Mouse (Mus musculus) liver, embryonic 14.5 days (tissue): ENCODE measurements around the gene Teddm1a.

ENCODE experiments used
- CTCF ChIP-seq: IDR thresholded peaks from 2 replicates; pipeline ENCODE4 v1.5.1; 2016; ENCODE audit warnings: antibody characterized with exemption, low read depth, control low read depth
- EP300 ChIP-seq: IDR thresholded peaks from 2 replicates; pipeline ENCODE4 v1.6.1; 2016; ENCODE audit warnings: antibody characterized with exemption, low read depth

DNA sequence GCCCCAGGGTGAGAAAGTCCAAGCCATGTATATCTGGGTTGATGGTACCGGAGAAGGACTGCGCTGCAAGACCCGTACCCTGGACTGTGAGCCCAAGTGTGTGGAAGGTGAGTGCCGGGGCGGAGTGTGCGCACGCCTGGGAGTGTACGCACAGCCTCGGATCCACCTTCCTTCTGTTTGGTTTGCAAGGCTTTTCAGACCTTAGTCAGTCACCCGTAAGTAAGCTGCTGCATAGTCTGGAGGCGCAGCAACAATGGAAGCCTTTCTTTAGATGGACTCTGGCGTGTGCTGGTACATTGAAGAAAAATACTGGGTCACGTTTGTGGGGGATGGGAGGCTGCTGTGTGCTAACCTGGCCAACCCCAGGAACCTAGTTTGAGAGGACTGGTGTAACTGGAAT, 11.5 kb downstream of the Teddm1a start:
- TF ChIP-seq CTCF, result no peak
- TF ChIP-seq EP300, result no peak
